Mouse (Mus musculus) liver, adult 2 months (tissue): ENCODE measurements at regions not wholly inside any gene's neighbourhood (a gene's known extent, or its start where the extent isn't known, plus 50 kb on each side); places are given as distances from the start of the nearest gene placed in this dataset.

Source experiments
- CTCF ChIP-seq: fragments of 200-500 bp; IDR thresholded peaks from 2 replicates; pipeline ENCODE4 v1.5.1; 2011; ENCODE audit warnings: low read depth, low read length, control low read depth
- POLR2A ChIP-seq: fragments of 200-500 bp; IDR thresholded peaks from 2 replicates; pipeline ENCODE4 v1.6.1; 2011; ENCODE audit warnings: low read length, control low read depth; ENCODE audit not compliant: insufficient read depth; ENCODE audit errors: extremely low read depth

- TF ChIP-seq CTCF, result no peak
- no peak for TF ChIP-seq POLR2A
Observed at GRCm38 (mm10) chr3:78932975-78933374, 353.3 kb downstream of the Rapgef2 start.
